Mouse (Mus musculus): Measurements from ENCODE around the gene Ciz1.

Ciz1 gene

DNA sequence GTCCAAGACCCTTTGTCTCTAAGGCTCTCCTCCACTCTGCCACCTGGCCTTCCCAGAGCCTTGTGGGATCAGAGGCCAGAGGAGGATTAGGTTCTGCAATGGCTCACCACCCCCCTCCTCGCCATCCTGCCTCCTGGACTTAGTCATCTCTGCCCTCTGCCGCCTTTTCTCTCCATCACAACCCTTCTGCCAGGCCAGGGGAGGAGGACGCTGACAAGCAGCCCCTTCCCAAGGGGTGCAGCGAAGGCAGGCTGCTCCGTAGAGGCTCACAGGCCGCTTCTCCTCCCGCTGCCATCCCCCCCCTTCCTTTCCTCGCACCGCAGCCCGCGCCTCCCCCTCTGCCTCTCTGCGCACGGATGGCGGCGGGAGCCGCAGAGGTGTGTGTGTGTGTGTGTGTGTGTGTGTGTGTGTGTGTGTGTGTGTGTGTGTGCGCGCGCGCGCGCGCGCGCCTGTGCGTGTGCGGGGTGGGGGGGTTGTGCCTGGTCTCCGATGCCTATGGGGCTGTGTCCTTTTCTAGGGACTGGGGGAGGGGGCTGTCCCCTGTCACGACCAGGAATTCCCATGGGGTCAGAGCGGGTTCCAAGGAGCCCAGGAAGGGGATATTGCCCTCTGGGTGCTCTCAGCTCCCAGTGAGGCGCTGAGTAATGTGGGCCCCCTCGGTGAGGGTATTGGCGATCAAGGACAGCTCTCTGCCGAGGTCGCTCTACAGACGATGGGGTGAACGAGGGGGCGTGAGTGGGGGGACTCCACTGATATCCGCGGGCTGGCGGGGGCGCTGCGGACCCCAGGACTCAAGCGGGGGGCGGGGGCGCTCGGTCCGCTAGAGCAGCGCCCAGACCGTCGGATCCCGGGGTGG lies at the start of gene Ciz1:
Ciz1 (plus strand) TSS at position 177 of the 856 bp plus-strand sequence.
- DNase-seq (ENCODE audit: low spot score): no peak

DNA sequence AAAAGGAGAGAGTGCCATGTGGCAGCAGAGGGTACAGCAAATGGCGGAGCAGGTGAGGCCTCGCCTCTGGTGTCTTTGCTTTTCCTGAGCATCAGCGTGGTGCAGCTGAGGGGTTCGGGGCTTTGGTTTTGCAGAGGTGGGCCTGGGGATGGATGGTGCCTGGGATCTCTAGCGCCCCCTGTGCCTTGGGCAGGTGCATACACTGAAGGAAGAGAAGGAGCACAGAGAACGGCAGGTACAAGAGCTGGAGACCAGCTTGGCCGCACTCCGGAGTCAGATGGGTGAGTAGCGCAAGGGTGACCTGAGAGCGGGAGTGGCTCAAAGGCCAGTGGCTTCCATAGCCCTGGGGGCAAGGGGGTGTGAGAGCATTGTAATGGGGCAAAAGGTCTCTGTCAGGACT lies 49.2 kb upstream of the Ciz1 start:
- no peak for DNase-seq (ENCODE audit: low spot score)

DNA sequence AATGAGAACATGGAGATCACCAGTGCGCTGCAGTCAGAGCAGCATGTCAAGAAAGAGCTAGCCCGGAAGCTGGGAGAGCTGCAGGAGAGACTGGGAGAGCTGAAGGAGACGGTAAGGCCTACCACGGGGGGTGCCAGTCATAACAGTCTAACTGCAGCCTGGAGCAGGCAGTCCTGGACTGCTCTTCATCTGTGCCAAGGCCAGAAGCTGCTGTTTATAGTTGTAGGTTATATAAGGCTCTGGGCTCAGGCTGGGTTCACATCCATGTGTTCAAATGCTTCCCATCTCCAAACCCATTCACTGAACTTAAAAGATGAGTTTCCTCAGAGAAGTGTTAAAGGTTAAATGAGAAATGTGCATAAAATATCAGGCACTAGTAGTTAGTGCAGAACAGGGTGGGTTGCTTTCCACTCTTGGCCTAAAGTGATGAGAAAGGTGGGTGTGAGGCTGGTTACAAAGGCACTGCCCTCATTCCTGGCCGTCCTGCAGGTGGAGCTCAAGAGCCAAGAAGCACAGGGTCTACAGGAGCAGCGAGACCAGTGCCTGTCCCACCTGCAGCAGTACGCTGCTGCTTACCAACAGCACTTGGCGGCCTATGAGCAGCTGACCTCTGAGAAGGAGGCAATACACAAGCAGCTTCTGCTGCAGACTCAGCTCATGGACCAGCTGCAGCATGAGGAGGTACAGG lies 47.8 kb upstream of the Ciz1 start:
- DNase-seq (ENCODE audit: low spot score): no peak

DNA sequence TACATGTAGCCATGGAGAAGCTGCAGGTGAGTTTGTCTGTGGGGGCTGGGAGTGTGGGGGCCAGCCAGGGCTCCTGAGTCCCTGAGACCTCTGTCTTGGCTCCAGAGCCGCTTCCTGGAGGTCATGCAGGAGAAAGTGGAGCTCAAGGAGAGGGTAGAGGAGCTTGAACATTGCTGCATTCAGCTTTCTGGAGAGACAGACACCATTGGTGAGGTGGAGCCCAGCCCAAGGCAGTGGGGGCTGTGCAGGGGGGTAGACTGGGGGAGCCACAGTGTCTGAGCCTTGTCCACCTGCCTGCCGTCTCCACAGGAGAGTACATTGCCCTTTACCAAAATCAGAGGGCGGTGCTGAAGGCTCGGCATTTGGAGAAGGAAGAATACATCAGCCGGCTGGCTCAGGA lies 46.5 kb upstream of the Ciz1 start:
- DNase-seq (ENCODE audit: low spot score): no peak

DNA sequence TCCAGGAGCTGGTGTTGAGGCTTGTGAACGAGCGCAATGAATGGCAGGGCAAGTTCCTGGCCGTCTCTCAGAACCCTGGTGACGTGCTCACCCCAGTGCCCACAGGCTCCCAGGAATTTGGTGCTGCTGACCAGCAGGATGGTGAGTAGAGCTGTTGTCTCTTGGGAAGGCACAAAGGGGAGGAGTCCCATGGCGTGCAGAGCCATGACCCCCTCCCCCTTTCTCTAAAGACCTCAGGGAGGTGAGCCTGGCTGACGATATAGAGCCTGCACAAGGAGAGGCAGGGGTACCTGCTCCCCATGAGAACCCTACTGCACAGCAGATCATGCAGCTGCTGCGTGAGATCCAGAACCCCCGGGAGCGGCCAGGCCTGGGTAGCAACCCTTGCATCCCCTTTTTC lies 46.0 kb upstream of the Ciz1 start:
- no peak for DNase-seq (ENCODE audit: low spot score)

DNA sequence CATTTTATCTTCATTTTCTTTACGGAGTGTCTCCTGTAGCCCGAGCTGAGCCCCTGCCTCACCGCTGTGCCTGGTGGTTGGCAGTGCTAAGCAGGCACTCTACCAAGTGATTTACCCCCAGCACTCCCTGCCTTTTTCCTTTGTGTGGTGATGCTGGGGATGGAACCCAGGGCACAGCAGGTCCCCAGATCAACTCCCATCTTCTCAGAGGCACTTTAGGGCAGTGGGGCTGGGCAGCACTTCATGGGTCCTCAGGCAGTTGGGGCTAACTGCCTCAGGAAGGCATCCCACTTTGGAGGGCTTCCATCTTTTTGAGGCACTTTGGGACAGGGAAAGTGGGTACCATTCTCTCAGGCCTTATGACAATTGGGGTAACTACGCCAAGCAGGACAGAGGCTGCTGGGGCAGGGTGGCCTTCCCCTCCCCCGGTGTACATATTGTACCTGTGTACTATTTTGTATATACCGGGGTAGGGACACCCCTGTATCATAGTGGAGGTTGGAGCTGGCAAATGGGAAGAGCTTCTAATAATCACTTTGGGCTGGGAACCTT lies 44.8 kb upstream of the Ciz1 start:
- DNase-seq (ENCODE audit: low spot score): no peak

DNA sequence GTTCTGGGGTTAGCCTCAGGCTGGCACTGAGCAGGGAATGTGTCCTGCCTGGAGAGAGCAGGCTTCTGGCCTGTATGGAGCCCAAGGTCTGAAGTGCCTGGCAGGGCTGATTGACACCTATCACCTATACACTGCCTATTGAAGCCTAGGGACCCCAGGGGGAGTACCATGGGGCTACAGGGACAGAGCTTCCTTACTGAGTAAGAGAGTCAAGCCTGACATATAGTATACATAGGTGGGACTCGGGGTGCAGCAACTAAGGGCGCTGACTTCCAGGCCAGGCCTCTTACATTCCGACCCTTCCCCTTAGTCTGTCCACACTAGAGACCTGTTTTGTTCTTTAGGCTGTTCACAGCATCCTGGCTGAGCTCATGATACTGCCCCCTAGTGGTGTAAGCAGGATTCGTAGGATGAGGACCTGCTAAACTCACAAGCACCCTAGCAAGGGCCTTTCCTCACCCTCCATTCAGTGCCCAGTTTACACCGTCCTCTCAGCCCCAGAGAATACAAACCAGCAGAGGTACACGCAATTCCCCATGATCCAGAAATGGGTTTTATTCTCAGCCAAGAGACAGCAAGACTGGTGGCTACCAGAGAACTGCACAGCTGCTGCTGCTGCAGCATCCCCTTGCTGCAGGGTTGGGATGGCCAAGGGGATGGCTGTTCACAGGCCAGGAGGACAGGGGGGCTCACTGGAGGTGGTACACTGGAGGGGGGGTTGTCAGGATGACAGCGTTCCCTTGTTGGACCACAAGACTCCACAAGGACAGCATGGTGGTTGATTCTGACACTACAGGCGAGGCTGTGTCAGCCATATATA lies 44.0 kb upstream of the Ciz1 start:
- peak; percentile 40 for DNase-seq (ENCODE audit: low spot score)

DNA sequence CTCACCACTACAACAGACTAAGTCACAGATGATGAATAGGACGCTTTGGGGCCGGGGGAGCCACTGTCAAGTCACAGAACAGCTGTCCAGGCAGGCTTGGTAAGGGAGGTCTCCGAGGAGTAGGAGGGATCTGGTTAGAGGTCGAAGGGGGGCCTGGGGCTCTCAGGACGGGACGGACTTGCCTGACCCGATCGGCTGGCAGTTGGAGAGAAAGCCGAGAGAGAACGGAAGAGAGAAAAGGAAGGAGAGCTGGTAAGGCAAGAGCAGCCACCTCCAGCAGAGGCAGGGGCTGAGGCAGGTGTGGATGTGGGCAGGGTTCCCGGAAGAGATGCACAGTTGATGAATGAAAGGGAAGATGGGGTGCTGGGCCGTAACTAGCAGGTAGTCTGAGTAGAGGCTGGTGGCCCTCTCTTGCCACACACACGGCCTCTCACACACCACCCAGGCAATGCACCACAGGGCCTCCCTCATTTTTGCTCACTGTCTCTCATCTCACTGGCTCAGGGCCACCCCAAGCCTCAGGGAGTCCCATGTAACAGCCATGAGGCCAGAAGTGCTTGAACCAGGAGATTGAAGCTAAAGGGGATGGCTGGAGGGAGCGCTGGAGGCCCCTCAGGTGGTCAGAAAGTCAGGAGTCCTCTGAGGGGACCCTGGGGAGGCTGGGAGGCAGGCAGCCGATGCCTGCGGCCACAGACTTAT lies 43.1 kb upstream of the Ciz1 start:
- no peak for DNase-seq (ENCODE audit: low spot score)

DNA sequence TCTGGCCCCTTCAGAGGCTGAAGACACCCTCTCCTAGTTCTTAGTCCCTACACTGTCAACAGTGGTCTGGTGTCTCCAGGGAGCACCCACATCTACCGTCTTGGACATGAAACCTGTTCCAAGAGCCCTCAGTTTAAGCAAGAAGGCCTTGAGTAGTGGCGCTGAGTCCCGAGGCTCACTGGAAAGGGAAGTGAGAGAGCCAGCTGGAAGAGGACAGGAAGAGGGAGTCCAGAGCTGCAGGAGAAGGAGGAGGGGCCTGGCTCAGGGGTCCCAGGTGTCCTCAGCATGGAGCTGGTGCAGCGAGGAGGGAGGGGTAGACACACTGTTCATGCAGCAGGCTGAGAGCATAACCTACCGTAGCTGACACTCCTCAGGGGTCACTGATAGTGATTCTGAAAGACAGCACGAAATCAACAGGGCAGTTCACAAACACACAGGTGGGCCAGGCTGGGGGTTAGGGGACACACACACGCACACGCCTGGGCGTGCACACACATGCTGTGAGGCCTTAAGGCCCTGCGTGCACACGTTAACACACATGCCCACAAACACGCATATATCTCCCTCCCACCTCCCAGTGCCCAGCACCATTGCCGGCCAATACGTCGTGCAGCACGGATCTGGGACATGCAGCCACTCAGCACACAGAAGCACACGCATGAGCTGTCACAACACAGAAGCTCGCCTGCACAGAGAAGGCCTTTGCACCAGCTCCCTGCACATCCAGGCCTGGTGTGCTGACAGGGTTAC lies 41.9 kb upstream of the Ciz1 start:
- DNase-seq (ENCODE audit: low spot score): no peak

DNA sequence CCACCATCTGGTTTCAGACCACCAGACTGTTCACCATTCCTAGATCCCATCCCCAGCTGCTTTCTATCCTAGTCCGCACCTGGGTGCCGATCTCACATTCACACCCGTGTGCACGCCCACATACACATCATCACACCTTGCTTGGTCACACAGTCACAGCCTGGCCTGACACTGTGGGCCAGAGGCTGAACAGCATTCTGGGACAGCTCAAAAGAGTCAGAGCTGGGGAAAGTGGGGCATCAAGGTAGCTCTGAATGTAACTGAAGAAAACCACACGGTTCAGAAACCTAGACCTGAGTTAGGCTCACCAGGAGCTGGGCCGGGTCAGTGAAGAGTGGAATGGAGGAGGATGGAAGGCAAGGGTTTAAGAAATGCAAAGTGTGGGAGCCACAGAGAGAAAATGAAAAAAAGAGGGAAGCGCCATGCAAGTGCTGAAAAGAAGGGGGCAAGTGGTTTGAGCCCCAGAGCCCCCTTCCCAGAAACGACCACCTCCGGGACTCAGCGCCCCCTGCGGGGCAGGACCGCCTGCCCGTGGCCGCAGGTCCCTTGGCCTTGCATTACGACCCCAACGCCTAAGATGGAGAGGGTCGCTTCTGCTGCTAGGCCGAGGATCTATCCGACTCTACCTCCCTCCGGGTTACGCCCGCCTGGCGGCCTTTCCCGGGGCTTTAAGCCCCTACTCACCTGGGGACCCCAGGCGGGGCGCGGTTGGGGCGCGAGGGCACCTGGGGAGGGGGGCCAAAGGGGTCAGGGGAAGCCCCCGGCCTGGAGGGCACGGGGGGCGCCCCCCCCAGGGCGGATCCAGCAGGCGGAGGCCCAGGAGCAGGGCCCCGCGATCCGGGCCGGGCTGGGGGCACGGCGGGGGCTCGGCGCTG lies 40.4 kb upstream of the Ciz1 start:
- DNase-seq (ENCODE audit: low spot score): no peak

DNA sequence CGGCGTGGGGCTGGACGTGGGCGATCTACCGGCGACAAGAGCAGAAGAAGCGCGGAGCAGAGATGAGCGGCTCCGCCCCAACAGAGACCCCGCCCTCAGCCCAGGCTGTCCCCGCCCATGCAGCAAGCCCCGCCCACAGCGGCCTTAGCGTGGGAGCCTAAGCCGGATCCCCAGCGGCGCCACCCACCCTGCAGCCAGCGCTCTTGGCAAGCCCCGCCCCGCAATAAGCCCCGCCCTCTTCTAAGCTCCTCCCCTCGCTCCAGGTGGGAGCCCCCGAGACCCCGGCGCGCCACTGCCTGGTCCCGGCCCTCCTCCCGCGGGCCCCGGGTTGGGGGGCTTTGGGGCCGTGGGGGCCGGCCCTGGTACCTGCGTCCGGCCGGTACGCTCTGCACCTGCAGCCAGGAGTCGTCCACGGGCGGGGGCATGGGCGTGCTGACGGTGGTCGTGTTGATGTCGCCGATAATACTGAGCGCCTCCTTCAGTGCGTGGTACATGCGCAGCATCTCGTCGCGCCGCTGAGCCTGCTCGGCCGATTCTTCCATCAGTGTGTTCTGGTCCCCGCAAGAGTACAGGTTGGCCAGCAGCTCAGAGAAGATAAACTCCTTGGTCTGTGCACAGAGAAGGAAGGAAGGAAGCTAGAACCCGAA lies 39.7 kb upstream of the Ciz1 start:
- DNase-seq (ENCODE audit: low spot score): peak; percentile 63

DNA sequence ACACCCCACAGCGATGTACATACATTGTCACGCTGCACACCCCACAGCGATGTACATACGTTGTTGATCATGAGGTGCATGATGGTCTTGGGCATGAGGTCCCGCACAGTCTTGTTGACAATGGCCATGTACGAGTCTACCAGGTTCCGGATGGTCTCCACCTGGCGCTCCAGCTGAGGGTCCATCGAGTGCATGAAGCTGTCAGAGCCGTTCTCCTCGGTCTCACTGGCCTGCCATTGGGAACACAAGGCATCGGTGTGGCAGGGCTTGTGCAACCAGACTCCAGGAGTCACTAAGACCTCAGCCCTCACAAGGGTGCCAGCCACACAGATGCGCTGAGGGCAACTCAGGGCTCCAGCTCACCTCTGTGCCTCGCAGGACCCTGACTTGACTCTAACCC lies 37.3 kb upstream of the Ciz1 start:
- DNase-seq (ENCODE audit: low spot score): no peak

DNA sequence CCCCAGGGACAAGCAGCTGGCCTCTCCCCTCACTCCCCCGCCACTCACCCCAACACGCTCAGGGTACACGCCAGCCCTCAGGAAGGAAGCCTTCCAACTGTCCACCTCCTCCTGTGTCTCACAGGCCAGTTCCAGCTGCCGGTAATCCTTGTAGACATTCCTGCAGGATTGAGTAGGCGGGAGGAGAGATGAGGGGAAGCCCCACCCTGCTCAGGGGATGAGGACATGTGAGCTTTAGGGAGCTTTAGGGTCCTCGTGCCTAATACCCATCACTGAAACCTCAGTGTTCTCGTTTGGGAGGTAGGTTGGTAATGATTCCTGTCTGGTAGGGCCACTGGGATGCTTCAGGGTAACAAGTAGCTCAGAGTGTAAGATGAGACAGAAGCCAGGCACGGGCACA lies 36.4 kb upstream of the Ciz1 start:
- DNase-seq (ENCODE audit: low spot score): no peak

DNA sequence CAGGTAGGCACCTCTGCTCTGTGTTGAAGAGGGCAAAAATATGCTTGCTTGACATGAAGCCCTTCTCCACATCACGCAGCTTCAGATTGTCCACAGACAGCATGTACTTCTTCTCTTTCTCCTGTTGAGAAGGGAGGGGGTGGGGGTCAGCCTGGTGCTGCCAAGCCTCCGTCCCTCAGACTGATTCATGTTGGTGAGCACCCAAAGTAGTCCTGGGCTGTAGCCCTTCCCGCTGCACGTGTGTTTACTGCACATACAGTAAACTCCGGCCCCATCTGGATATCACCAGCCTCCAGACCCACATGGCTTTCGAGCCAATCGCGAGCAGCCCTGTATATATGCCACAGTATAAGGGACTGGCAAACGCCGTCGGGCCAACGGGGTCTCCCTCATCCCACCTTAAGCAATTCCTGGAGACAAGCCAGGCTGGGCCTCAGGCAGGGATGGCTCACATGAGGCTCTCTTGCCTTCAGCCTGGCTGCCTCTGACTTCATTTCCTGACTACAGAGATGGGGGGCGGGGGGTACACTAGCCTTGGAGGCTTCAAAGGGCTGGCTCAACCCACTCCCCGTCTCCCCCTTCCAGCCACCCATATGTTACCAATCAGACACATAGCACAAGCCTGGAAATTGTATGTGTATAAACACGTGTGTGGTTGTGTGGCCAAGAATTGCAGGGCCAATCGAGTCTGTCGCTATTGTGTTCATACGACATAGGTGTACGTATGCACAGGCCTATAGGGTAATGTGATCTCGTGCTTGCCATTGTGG lies 35.1 kb upstream of the Ciz1 start:
- no peak for DNase-seq (ENCODE audit: low spot score)

DNA sequence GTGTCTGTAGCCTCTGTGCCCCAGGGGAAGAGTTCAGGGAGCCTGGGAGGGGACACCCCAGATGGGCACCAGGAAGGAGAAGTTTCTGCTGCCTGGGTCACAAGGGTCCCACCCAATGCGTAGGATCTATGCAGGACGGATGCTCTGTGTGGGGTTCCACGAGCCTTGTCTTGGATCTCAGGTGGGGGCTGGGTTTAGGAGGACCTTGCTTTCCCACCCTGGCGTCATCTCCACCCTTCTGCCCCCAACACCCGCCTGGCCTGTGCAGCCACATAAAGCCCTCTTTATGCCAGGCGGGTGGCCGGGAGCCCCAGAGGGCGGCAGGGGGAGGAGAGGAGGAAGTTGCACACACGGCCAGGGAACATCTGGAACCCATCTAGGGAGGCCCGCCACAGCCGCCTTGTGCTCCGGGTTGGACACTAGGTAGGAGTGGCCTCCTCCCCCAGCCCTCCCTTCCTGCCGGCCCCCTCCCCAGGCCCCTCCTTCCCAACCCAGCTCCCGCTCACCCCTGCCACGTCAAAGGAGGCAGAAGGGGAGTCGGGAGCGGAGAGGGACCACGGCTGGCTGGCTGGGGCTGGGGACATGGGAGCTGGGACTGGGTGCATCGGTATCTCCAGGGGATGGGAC lies 34.2 kb upstream of the Ciz1 start:
- DNase-seq (ENCODE audit: low spot score): no peak

DNA sequence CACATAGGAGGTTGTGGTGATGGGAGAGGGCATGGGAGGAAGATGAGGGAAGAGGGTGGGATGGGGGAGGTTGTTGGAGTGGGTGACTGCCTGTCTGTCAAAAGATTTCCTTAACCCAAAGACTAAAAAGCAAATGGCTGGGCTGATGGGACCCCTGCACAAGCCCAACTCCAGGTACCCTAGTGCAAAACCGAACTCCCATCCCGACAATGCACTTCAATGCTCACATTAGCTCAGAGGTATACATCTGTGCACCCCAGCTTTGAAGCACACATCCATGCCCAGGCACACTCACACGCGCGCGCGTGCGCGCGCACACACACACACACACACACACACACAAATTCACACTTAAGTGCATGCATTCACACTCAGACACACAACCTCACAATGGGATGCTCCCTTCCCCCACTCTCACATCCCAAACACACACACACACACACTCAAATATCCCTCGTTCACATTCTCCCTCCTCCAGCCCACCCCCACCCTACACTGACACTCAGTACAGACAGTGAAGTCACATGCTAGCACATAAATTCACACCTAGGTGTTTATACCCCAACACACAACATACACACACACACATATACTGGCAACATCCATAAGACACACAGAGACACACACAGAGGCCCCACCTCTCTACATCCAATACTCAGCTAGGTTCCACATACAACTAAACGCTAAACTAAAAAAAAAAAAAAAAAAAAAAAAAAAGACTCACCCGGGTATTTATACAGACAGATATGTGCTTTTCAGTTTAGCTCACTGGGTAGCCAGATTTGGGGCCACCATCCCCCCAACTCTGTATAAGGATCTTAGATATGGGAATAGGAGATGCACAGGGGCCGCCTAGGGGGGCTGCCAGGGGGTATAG lies 33.2 kb upstream of the Ciz1 start:
- DNase-seq (ENCODE audit: low spot score): no peak

Data from spleen, adult 12 weeks (tissue).